Mouse (Mus musculus) midbrain, embryonic 12.5 days (tissue): ENCODE measurements around the gene Nr3c2. TPM values are rescaled to one million over a fixed set of nuclear protein-coding genes. Genes with fewer than 3 reads are reported as not detected.

ENCODE experiments used
- ATAC-seq: fragments of 200-750 bp; cut with Nextera tagmentation; 2 replicates; pipeline ENCODE4 v1.8.0; 2017; ENCODE audit warnings: low read depth, moderate TSS enrichment, moderate library complexity; ENCODE audit not compliant: low FRiP score
- H3K27ac ChIP-seq: fragments of 300-500 bp; sonication (generic); replicated peaks from 2 replicates; pipeline ENCODE4 v1.5.1; 2016; ENCODE audit warnings: mild to moderate bottlenecking
- H3K27me3 ChIP-seq: fragments of 300-500 bp; sonication (generic); 2 replicates; pipeline ENCODE4 v1.6.1; 2016; ENCODE audit warnings: mild to moderate bottlenecking
- H3K36me3 ChIP-seq: fragments of 300-500 bp; sonication (generic); 2 replicates; pipeline ENCODE4 v1.6.1; 2016
- H3K4me1 ChIP-seq: fragments of 300-500 bp; sonication (generic); 2 replicates; pipeline ENCODE4 v1.6.1; 2016
- H3K4me2 ChIP-seq: fragments of 300-500 bp; sonication (generic); replicated peaks from 2 replicates; pipeline ENCODE4 v1.6.1; 2016; ENCODE audit warnings: mild to moderate bottlenecking, moderate library complexity
- H3K4me3 ChIP-seq: fragments of 300-500 bp; sonication (generic); 2 replicates; pipeline ENCODE4 v1.5.1; 2016; ENCODE audit warnings: mild to moderate bottlenecking
- H3K9ac ChIP-seq: fragments of 300-500 bp; sonication (generic); replicated peaks from 2 replicates; pipeline ENCODE4 v1.6.1; 2016; ENCODE audit warnings: mild to moderate bottlenecking, moderate library complexity
- H3K9me3 ChIP-seq: fragments of 300-500 bp; sonication (generic); 2 replicates; pipeline ENCODE4 v1.6.1; 2016; ENCODE audit warnings: mild to moderate bottlenecking
- WGBS: fragments of 180-500 bp; shearing (Covaris S2); methylation state at CpG from one replicate; pipeline ENCODE4 v1.1.7; 2016; 5-methylcytosine and 5-hydroxymethylcytosine counted together
- polyA plus RNA-seq: library from polyadenylated mRNA; unstranded; fragments of >200 nt; fragmentation: Nextera tagmentation; extraction: Ambion mirVana; gene quantifications from 2 replicates; pipeline ENCODE4 v1.2.1, GENCODE M21; 2016

Gene Nr3c2
- polyA plus RNA-seq, 1 experiment from 2014 or later = 0.98 TPM

GRCm38 (mm10) chr8:77100370-77100769, 201.1 kb downstream of the Nr3c2 start:
- H3K4me3 ChIP-seq = no peak overlapping the region
- no peak for ATAC-seq

GRCm38 (mm10) chr8:77102879-77103278, 203.6 kb downstream of the Nr3c2 start:
- H3K9me3 ChIP-seq = no peaks in the 10 kb centered on the region
- no peak overlapping the region for H3K27ac ChIP-seq
- no peak overlapping the region for H3K4me3 ChIP-seq
- H3K4me2 ChIP-seq = no peak overlapping the region
- H3K36me3 ChIP-seq = no peaks in the 10 kb centered on the region
- no peak for ATAC-seq
- no peaks in the 10 kb centered on the region for H3K27me3 ChIP-seq
- 92% methylated on average over 7 of the region's 7 CpGs for WGBS
- H3K4me1 ChIP-seq = no peaks in the 10 kb centered on the region
- no peak overlapping the region for H3K9ac ChIP-seq

More at GRCm38 (mm10) chr8:77100370-77100769, 201.1 kb downstream of the Nr3c2 start:
- H3K4me1 ChIP-seq = no peaks in the 10 kb centered on the region
- no peaks in the 10 kb centered on the region for H3K27me3 ChIP-seq
- H3K9ac ChIP-seq = no peak overlapping the region
- no peak overlapping the region for H3K4me2 ChIP-seq
- H3K27ac ChIP-seq = no peak overlapping the region
- WGBS = 92% methylated on average over 2 of the region's 2 CpGs
- no peaks in the 10 kb centered on the region for H3K36me3 ChIP-seq
- no peaks in the 10 kb centered on the region for H3K9me3 ChIP-seq

- Histone ChIP-seq H3K27me3 (no peaks in the 10 kb centered on the region), H3K36me3 (no peaks in the 10 kb centered on the region), H3K4me3 (no peak overlapping the region), H3K4me2 (no peak overlapping the region), H3K27ac (no peak overlapping the region), H3K4me1 (no peaks in the 10 kb centered on the region), H3K9me3 (no peaks in the 10 kb centered on the region), H3K9ac (no peak overlapping the region)
- 93% methylated on average over 2 of the region's 2 CpGs for WGBS
- no peak for ATAC-seq
Measured at GRCm38 (mm10) chr8:77112719-77113118, 213.5 kb downstream of the Nr3c2 start.

- no peak for ATAC-seq
- 88% methylated on average over 10 of the region's 10 CpGs for WGBS
- no peak overlapping the region for H3K27ac ChIP-seq
- H3K4me1 ChIP-seq = no peaks in the 10 kb centered on the region
- no peak overlapping the region for H3K9ac ChIP-seq
- H3K9me3 ChIP-seq = no peaks in the 10 kb centered on the region
- H3K27me3 ChIP-seq = no peaks in the 10 kb centered on the region
- no peak overlapping the region for H3K4me2 ChIP-seq
- H3K36me3 ChIP-seq = no peaks in the 10 kb centered on the region
- no peak overlapping the region for H3K4me3 ChIP-seq
Measured at GRCm38 (mm10) chr8:77114769-77115168, 215.5 kb downstream of the Nr3c2 start.

- Histone ChIP-seq H3K9me3 (no peaks in the 10 kb centered on the region), H3K4me1 (0 out of 2 replicates have a peak, but pooled peaks cover 2% of the 10 kb centered on the region), H3K27me3 (no peaks in the 10 kb centered on the region), H3K9ac (no peak overlapping the region), H3K4me3 (no peak overlapping the region), H3K36me3 (no peaks in the 10 kb centered on the region), H3K4me2 (no peak overlapping the region), H3K27ac (no peak overlapping the region)
- ATAC-seq = no peak
- 82% methylated on average over 7 of the region's 7 CpGs for WGBS
Measured at GRCm38 (mm10) chr8:77116419-77117079, 217.3 kb downstream of the Nr3c2 start.

GRCm38 (mm10) chr8:77120810-77121570, 221.7 kb downstream of the Nr3c2 start:
- no peak overlapping the region for H3K4me2 ChIP-seq
- H3K27ac ChIP-seq = no peak overlapping the region
- no peak for ATAC-seq
- 0 out of 2 replicates have a peak, but pooled peaks cover 2% of the 10 kb centered on the region for H3K4me1 ChIP-seq
- H3K9ac ChIP-seq = no peak overlapping the region
- H3K4me3 ChIP-seq = no peak overlapping the region
- no peaks in the 10 kb centered on the region for H3K9me3 ChIP-seq
- H3K27me3 ChIP-seq = no peaks in the 10 kb centered on the region
- H3K36me3 ChIP-seq = no peaks in the 10 kb centered on the region
- 66% methylated on average over 10 of the region's 10 CpGs for WGBS

GRCm38 (mm10) chr8:77121571-77121890, 222.3 kb downstream of the Nr3c2 start:
- Histone ChIP-seq H3K9ac (no peak overlapping the region), H3K27ac (no peak overlapping the region)

GRCm38 (mm10) chr8:77122300-77122699, 223.1 kb downstream of the Nr3c2 start:
- no peak overlapping the region for H3K4me2 ChIP-seq
- no peaks in the 10 kb centered on the region for H3K36me3 ChIP-seq
- WGBS = 82% methylated on average over 5 of the region's 5 CpGs
- H3K4me3 ChIP-seq = no peak overlapping the region
- no peak for ATAC-seq
- 0 out of 2 replicates have a peak, but pooled peaks cover 2% of the 10 kb centered on the region for H3K4me1 ChIP-seq
- no peak overlapping the region for H3K9ac ChIP-seq
- H3K27me3 ChIP-seq = no peaks in the 10 kb centered on the region
- no peak overlapping the region for H3K27ac ChIP-seq
- no peaks in the 10 kb centered on the region for H3K9me3 ChIP-seq

More at GRCm38 (mm10) chr8:77121571-77121890, 222.3 kb downstream of the Nr3c2 start:
- Histone ChIP-seq H3K27me3 (no peaks in the 10 kb centered on the region), H3K4me2 (no peak overlapping the region), H3K4me3 (no peak overlapping the region), H3K36me3 (no peaks in the 10 kb centered on the region), H3K4me1 (0 out of 2 replicates have a peak, but pooled peaks cover 2% of the 10 kb centered on the region), H3K9me3 (no peaks in the 10 kb centered on the region)
- 48% methylated on average over 1 of the region's 1 CpGs for WGBS
- no peak for ATAC-seq

- Histone ChIP-seq H3K27ac (no peak overlapping the region), H3K27me3 (no peaks in the 10 kb centered on the region), H3K4me3 (no peak overlapping the region), H3K4me1 (0 out of 2 replicates have a peak, but pooled peaks cover 2% of the 10 kb centered on the region), H3K36me3 (no peaks in the 10 kb centered on the region), H3K9ac (no peak overlapping the region), H3K9me3 (no peaks in the 10 kb centered on the region), H3K4me2 (no peak overlapping the region)
- no peak for ATAC-seq
- 92% methylated on average over 7 of the region's 7 CpGs for WGBS
Measured at GRCm38 (mm10) chr8:77125777-77126176, 226.5 kb downstream of the Nr3c2 start.

GRCm38 (mm10) chr8:77128006-77128405, 228.8 kb downstream of the Nr3c2 start:
- Histone ChIP-seq H3K4me1 (0 out of 2 replicates have a peak, but pooled peaks cover 3% of the 10 kb centered on the region), H3K27me3 (no peaks in the 10 kb centered on the region), H3K9me3 (no peaks in the 10 kb centered on the region), H3K4me2 (no peak overlapping the region), H3K9ac (no peak overlapping the region), H3K4me3 (no peak overlapping the region), H3K27ac (no peak overlapping the region), H3K36me3 (no peaks in the 10 kb centered on the region)
- 94% methylated on average over 4 of the region's 4 CpGs for WGBS
- no peak for ATAC-seq

GRCm38 (mm10) chr8:77132903-77133637, 233.8 kb downstream of the Nr3c2 start:
- Histone ChIP-seq H3K9me3 (peaks cover 4% of the 10 kb centered on the region; the same call in 1 of the 2 replicates), H3K9ac (no peak overlapping the region), H3K4me3 (no peak overlapping the region), H3K27me3 (no peaks in the 10 kb centered on the region), H3K36me3 (no peaks in the 10 kb centered on the region), H3K4me2 (0 out of 2 replicates have a peak overlapping the region, but pooled peaks have one; percentile 2), H3K27ac (no peak overlapping the region), H3K4me1 (0 out of 2 replicates have a peak, but pooled peaks cover 3% of the 10 kb centered on the region)
- WGBS = 27% methylated on average over 11 of the region's 11 CpGs
- peak; percentile 49; the same call in 1 of the 2 replicates for ATAC-seq
